Mouse (Mus musculus) 416B (cell line): ENCODE measurements around the gene Rhoa.

Experiments used
- DNase-seq: peaks from one replicate; pipeline ENCODE4 v3.0.0; 2011; ENCODE audit warnings: low read depth

Rhoa gene

GRCm38 (mm10) chr9:108341139-108341475, 35.2 kb downstream of the Rhoa start:
- no peak for DNase-seq

GRCm38 (mm10) chr9:108341801-108342200, 35.9 kb downstream of the Rhoa start:
- peak; percentile 49 for DNase-seq

- DNase-seq, result peak; percentile 84
Observed at GRCm38 (mm10) chr9:108342301-108342831, 36.4 kb downstream of the Rhoa start.

- DNase-seq, result peak; percentile 34
Observed at GRCm38 (mm10) chr9:108343331-108343730, 37.4 kb downstream of the Rhoa start.

GRCm38 (mm10) chr9:108343835-108344234, 37.9 kb downstream of the Rhoa start:
- no peak for DNase-seq

GRCm38 (mm10) chr9:108344471-108344870, 38.5 kb downstream of the Rhoa start:
- no peak for DNase-seq

GRCm38 (mm10) chr9:108347024-108347423, 41.1 kb downstream of the Rhoa start:
- no peak for DNase-seq

GRCm38 (mm10) chr9:108347540-108348289, 41.8 kb downstream of the Rhoa start, which contains the start of gene Usp4:
Gene Usp4 (plus strand): TSS chr9:108347853.
- DNase-seq, result peak; percentile 88

GRCm38 (mm10) chr9:108348290-108348680, 42.4 kb downstream of the Rhoa start:
- peak; percentile 29 for DNase-seq

- no peak for DNase-seq
Observed at GRCm38 (mm10) chr9:108349727-108350126, 43.8 kb downstream of the Rhoa start.

- DNase-seq, result no peak
Observed at GRCm38 (mm10) chr9:108378234-108378633, 72.3 kb downstream of the Rhoa start.

- no peak for DNase-seq
Observed at GRCm38 (mm10) chr9:108378736-108379135, 72.8 kb downstream of the Rhoa start.

- DNase-seq, result no peak
Observed at GRCm38 (mm10) chr9:108379294-108379693, 73.4 kb downstream of the Rhoa start.

- DNase-seq, result no peak
Observed at GRCm38 (mm10) chr9:108381382-108381781, 75.5 kb downstream of the Rhoa start.

GRCm38 (mm10) chr9:108385006-108385405, 79.1 kb downstream of the Rhoa start:
- peak; percentile 10 for DNase-seq

- no peak for DNase-seq
Observed at GRCm38 (mm10) chr9:108386816-108387215, 80.9 kb downstream of the Rhoa start.
